In the genomic region with DNA sequence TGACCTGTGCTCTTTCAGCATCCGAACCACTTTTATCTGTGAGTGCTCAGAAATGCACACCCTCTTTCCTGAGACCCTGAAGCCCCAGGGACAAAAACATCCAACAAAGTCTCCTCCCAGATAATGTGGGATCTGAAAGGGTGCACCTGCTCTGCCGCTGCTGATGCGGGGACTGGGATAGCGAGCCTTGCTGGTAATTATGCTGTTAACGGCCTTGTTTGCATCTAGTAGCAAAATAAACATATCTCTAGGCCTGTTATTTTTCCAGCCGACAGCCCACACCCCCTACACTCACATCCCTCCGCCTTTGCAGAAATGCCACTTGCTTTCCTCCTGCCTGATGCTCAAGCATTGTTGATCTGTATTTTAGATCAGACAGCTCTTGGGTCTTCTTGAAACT, we compare ENCODE assay signal across 18 mouse cellular contexts.
A peak's percentile ranks its signal among the peaks of the same experiment; 100 is the strongest.
DNase-seq lines count a peak whose midpoint lies in the region; ATAC-seq and TF ChIP-seq lines count a peak whose summit lies in the region.
"Had no signal": no experiment of that assay in that cellular context is flagged by ENCODE, and none has a peak within 500 bp of the region (broad histone marks: within the 10 kb centered on the region; RNA-seq: fewer than 3 reads in every experiment).

No protein-coding gene starts in this region.

- no peak overlapping the region for H3K9ac ChIP-seq in forebrain, postnatal 0 days
- H3K9ac ChIP-seq in midbrain, embryonic 13.5 days (replicated peaks): peak overlapping the region; percentile 33; the same call in 1 of the 2 replicates
- no peak overlapping the region for H3K9ac ChIP-seq in midbrain, embryonic 16.5 days (ENCODE audit: low read depth, low read length)
- H3K9ac ChIP-seq in forebrain, embryonic 14.5 days (ENCODE audit: low read length): no peak overlapping the region
- no peak overlapping the region for H3K9ac ChIP-seq in forebrain, embryonic 16.5 days (replicated peaks; ENCODE audit: low read depth, low read length)
- H3K9ac ChIP-seq: embryonic facial prominence, embryonic 12.5 days had no signal

- H3K27ac ChIP-seq in forebrain, embryonic 10.5 days: peak overlapping the region; percentile 58
- no peak overlapping the region for H3K27ac ChIP-seq in forebrain, postnatal 0 days (ENCODE audit: low read depth, low read length)
- H3K27ac ChIP-seq in midbrain, embryonic 13.5 days: no peak overlapping the region
- no peak overlapping the region for H3K27ac ChIP-seq in midbrain, embryonic 16.5 days (ENCODE audit: low read length)
- no peak overlapping the region for H3K27ac ChIP-seq in forebrain, embryonic 14.5 days (ENCODE audit: low read depth, low read length)
- H3K27ac ChIP-seq in forebrain, embryonic 16.5 days (ENCODE audit: low read length): no peak overlapping the region
- H3K27ac ChIP-seq: embryonic facial prominence, embryonic 10.5 days; embryonic facial prominence, embryonic 12.5 days had no signal

- DNase-seq in forebrain, embryonic 10.5 days (ENCODE audit: extremely low spot score, low spot score): no peak
- DNase-seq in forebrain, postnatal 0 days: no peak
- peak; percentile 58 for DNase-seq in forebrain, embryonic 14.5 days (ENCODE audit: low spot score)
- no peak for DNase-seq in B cell, adult 2 months
- no peak for DNase-seq in thymus, postnatal 10 days (ENCODE audit: low spot score in 2 of 2)
- DNase-seq: adrenal gland, adult 2 months; adrenal gland, postnatal 10 days; adrenal gland, postnatal 25 days; cerebellum, adult 11-12 months; cerebellum, adult 2 months; cerebellum, adult 9-10 months; cerebellum, postnatal 10 days; cerebellum, postnatal 25 days had no signal

- no peak overlapping the region for H3K4me2 ChIP-seq in forebrain, postnatal 0 days (ENCODE audit: low read depth)
- H3K4me2 ChIP-seq in midbrain, embryonic 13.5 days (replicated peaks): no peak overlapping the region
- no peak overlapping the region for H3K4me2 ChIP-seq in midbrain, embryonic 16.5 days (ENCODE audit: low read length)
- no peak overlapping the region for H3K4me2 ChIP-seq in forebrain, embryonic 14.5 days (ENCODE audit: low read length)
- no peak overlapping the region for H3K4me2 ChIP-seq in forebrain, embryonic 16.5 days (ENCODE audit: low read length)
- H3K4me2 ChIP-seq: embryonic facial prominence, embryonic 12.5 days had no signal

- H3K4me1 ChIP-seq in forebrain, embryonic 10.5 days: peaks cover 14% of the 10 kb centered on the region
- H3K4me1 ChIP-seq in forebrain, postnatal 0 days (ENCODE audit: insufficient read depth): peaks cover 9% of the 10 kb centered on the region
- peaks cover 9% of the 10 kb centered on the region for H3K4me1 ChIP-seq in midbrain, embryonic 13.5 days (replicated peaks)
- H3K4me1 ChIP-seq in midbrain, embryonic 16.5 days (ENCODE audit: control insufficient read depth, insufficient read depth, low read length): no peaks in the 10 kb centered on the region
- H3K4me1 ChIP-seq in forebrain, embryonic 14.5 days (ENCODE audit: control insufficient read depth, insufficient read depth, low read length): peaks cover 8% of the 10 kb centered on the region; the same call in 1 of the 2 replicates
- H3K4me1 ChIP-seq in forebrain, embryonic 16.5 days (replicated peaks; ENCODE audit: control insufficient read depth, insufficient read depth, low read length): peaks cover 23% of the 10 kb centered on the region
- H3K4me1 ChIP-seq: embryonic facial prominence, embryonic 12.5 days had no signal

- H3K4me3 ChIP-seq in forebrain, embryonic 10.5 days: no peak overlapping the region
- no peak overlapping the region for H3K4me3 ChIP-seq in forebrain, postnatal 0 days (ENCODE audit: low read depth, low read length)
- no peak overlapping the region for H3K4me3 ChIP-seq in midbrain, embryonic 13.5 days (replicated peaks)
- H3K4me3 ChIP-seq in midbrain, embryonic 16.5 days (ENCODE audit: low read depth, low read length): no peak overlapping the region
- H3K4me3 ChIP-seq in forebrain, embryonic 14.5 days (ENCODE audit: low read depth, low read length): no peak overlapping the region
- no peak overlapping the region for H3K4me3 ChIP-seq in forebrain, embryonic 16.5 days (replicated peaks; ENCODE audit: low read length)
- H3K4me3 ChIP-seq: embryonic facial prominence, embryonic 10.5 days; embryonic facial prominence, embryonic 12.5 days had no signal

- WGBS in forebrain, embryonic 10.5 days: 51% methylated on average over 7 of the region's 7 CpGs
- 24% methylated on average over 7 of the region's 7 CpGs for WGBS in forebrain, postnatal 0 days
- WGBS in midbrain, embryonic 13.5 days: 34% methylated on average over 7 of the region's 7 CpGs
- 36% methylated on average over 7 of the region's 7 CpGs for WGBS in midbrain, embryonic 16.5 days
- 23% methylated on average over 7 of the region's 7 CpGs for WGBS in forebrain, embryonic 14.5 days
- 20% methylated on average over 7 of the region's 7 CpGs for WGBS in forebrain, embryonic 16.5 days

- no peak; the same call in 1 of the 2 replicates for ATAC-seq in forebrain, postnatal 0 days
- ATAC-seq in midbrain, embryonic 13.5 days: no peak
- ATAC-seq in midbrain, embryonic 16.5 days: no peak
- peak; percentile 62; the same call in 1 of the 2 replicates for ATAC-seq in forebrain, embryonic 14.5 days
- ATAC-seq in forebrain, embryonic 16.5 days: peak; percentile 57

- no peak for TF ChIP-seq CTCF in forebrain, postnatal 0 days (IDR thresholded peaks at IDR 0.05; ENCODE audit: low read depth)

- H3K36me3 ChIP-seq in forebrain, embryonic 10.5 days (replicated peaks): peaks cover 54% of the 10 kb centered on the region
- H3K36me3 ChIP-seq in forebrain, postnatal 0 days (ENCODE audit: insufficient read depth): 0 out of 2 replicates have a peak, but pooled peaks cover 4% of the 10 kb centered on the region
- no peaks in the 10 kb centered on the region for H3K36me3 ChIP-seq in midbrain, embryonic 13.5 days
- H3K36me3 ChIP-seq in midbrain, embryonic 16.5 days (ENCODE audit: control insufficient read depth, insufficient read depth, low read length): no peaks in the 10 kb centered on the region
- H3K36me3 ChIP-seq in forebrain, embryonic 14.5 days (ENCODE audit: control insufficient read depth, insufficient read depth, low read length): no peaks in the 10 kb centered on the region
- no peaks in the 10 kb centered on the region for H3K36me3 ChIP-seq in forebrain, embryonic 16.5 days (ENCODE audit: control insufficient read depth, insufficient read depth)
- H3K36me3 ChIP-seq: embryonic facial prominence, embryonic 12.5 days had no signal

- no peaks in the 10 kb centered on the region for H3K27me3 ChIP-seq in forebrain, embryonic 10.5 days (ENCODE audit: poor library complexity, severe bottlenecking)
- H3K27me3 ChIP-seq in forebrain, postnatal 0 days (ENCODE audit: insufficient read depth, low read length): no peaks in the 10 kb centered on the region
- H3K27me3 ChIP-seq in midbrain, embryonic 13.5 days: no peaks in the 10 kb centered on the region
- no peaks in the 10 kb centered on the region for H3K27me3 ChIP-seq in midbrain, embryonic 16.5 days (ENCODE audit: control insufficient read depth, insufficient read depth, low read depth, low read length)
- no peaks in the 10 kb centered on the region for H3K27me3 ChIP-seq in forebrain, embryonic 14.5 days (replicated peaks; ENCODE audit: control insufficient read depth, insufficient read depth, low read length)
- H3K27me3 ChIP-seq in forebrain, embryonic 16.5 days (replicated peaks; ENCODE audit: control insufficient read depth, insufficient read depth, low read length): no peaks in the 10 kb centered on the region
- H3K27me3 ChIP-seq: embryonic facial prominence, embryonic 12.5 days had no signal

- H3K9me3 ChIP-seq in forebrain, embryonic 10.5 days: no peaks in the 10 kb centered on the region
- no peaks in the 10 kb centered on the region for H3K9me3 ChIP-seq in forebrain, postnatal 0 days (ENCODE audit: low read length)
- no peaks in the 10 kb centered on the region for H3K9me3 ChIP-seq in midbrain, embryonic 13.5 days
- H3K9me3 ChIP-seq in midbrain, embryonic 16.5 days (replicated peaks; ENCODE audit: control insufficient read depth, low read length, poor library complexity, severe bottlenecking): no peaks in the 10 kb centered on the region
- H3K9me3 ChIP-seq in forebrain, embryonic 14.5 days (replicated peaks; ENCODE audit: control insufficient read depth, low read length): no peaks in the 10 kb centered on the region
- no peaks in the 10 kb centered on the region for H3K9me3 ChIP-seq in forebrain, embryonic 16.5 days (ENCODE audit: control insufficient read depth, low read length)
- H3K9me3 ChIP-seq: embryonic facial prominence, embryonic 10.5 days; embryonic facial prominence, embryonic 12.5 days had no signal

Comparison
In these comparisons a context has a peak if more than half of its experiments do, and no peak if none do; other contexts are left out.
1. ATAC-seq: peak in forebrain, embryonic 14.5 days (single experiment) and forebrain, embryonic 16.5 days (single experiment); none in forebrain, postnatal 0 days (single experiment), midbrain, embryonic 13.5 days (single experiment) and midbrain, embryonic 16.5 days (single experiment).